Mouse (Mus musculus) testis, adult 2 months (tissue): ENCODE measurements around the gene Vwc2. TPM values are rescaled to one million over a fixed set of nuclear protein-coding genes. Genes with fewer than 3 reads are reported as not detected.

Experiments used
- H3K27ac ChIP-seq: fragments of 200-500 bp; 2 replicates; pipeline ENCODE4 v1.5.1; 2012; ENCODE audit warnings: low read depth, low read length; ENCODE audit not compliant: control insufficient read depth, insufficient read depth
- H3K27me3 ChIP-seq: fragments of 200-500 bp; 2 replicates; pipeline ENCODE4 v1.6.1; 2012; ENCODE audit warnings: mild to moderate bottlenecking, low read length, moderate library complexity; ENCODE audit not compliant: control insufficient read depth, insufficient read depth
- H3K36me3 ChIP-seq: fragments of 200-500 bp; 2 replicates; pipeline ENCODE4 v1.6.1; 2012; ENCODE audit warnings: mild to moderate bottlenecking, low read length; ENCODE audit not compliant: control insufficient read depth, insufficient read depth
- H3K4me1 ChIP-seq: fragments of 200-500 bp; 2 replicates; pipeline ENCODE4 v1.6.1; 2012; ENCODE audit warnings: low read length; ENCODE audit not compliant: control insufficient read depth, insufficient read depth
- H3K4me3 ChIP-seq: fragments of 200-500 bp; 2 replicates; pipeline ENCODE4 v1.5.1; 2012; ENCODE audit warnings: low read depth, mild to moderate bottlenecking, low read length, moderate library complexity, mixed read lengths; ENCODE audit not compliant: control insufficient read depth
- CTCF ChIP-seq: fragments of 200-500 bp; IDR thresholded peaks from 2 replicates; pipeline ENCODE4 v1.5.1; 2012; ENCODE audit warnings: low read depth, mild to moderate bottlenecking, inconsistent platforms, low read length, moderate library complexity; ENCODE audit not compliant: control insufficient read depth, insufficient read depth, insufficient replicate concordance
- POLR2A ChIP-seq: fragments of 200-500 bp; IDR thresholded peaks from 2 replicates; pipeline ENCODE4 v1.6.1; 2012; ENCODE audit warnings: low read depth, mild to moderate bottlenecking, inconsistent platforms, low read length, moderate library complexity; ENCODE audit not compliant: control insufficient read depth
- polyA plus RNA-seq: library from polyadenylated mRNA; depleted of rRNA; stranded (reverse); fragments of >200 nt; gene quantifications from 2 replicates; pipeline ENCODE4 v1.2.3, GENCODE M21; 2012

Vwc2 gene
- polyA plus RNA-seq, 1 experiment, result 0.10 TPM

DNA sequence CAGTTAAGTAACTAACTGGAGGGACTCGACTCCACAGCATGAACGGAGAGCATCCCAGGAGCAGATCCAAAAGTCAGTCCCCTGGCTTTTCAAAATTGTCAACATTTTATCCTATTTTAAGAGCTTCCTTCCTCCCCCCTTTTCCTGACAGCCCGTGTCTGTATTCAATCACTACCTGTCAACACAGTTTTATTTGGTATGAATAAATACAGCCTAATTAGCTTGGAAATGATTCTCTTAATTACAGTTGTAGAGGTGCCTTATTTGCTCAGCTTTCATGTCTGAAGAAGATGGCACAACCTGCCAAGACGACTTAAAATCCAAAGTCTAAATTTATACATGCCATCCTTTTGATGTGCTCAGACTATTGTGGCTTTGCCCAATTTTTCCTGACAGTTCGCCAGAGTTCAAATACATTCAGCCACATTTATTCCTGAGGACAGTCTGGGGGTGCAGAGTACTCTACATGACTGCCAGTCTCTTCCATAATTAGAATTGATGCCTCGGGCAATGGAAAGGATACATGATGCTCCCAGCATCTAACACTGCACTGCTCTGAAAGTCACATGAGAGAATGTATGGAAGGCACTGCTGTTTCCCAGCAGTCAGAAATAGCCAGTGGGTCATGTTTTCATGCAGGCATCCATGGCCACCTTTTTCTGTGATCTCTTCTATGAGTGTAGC, 128.8 kb downstream of the Vwc2 start:
- Histone ChIP-seq H3K4me1 (no peaks in the 10 kb centered on the region), H3K4me3 (no peak overlapping the region)
- TF ChIP-seq POLR2A, result no peak
- TF ChIP-seq CTCF, result no peak

DNA sequence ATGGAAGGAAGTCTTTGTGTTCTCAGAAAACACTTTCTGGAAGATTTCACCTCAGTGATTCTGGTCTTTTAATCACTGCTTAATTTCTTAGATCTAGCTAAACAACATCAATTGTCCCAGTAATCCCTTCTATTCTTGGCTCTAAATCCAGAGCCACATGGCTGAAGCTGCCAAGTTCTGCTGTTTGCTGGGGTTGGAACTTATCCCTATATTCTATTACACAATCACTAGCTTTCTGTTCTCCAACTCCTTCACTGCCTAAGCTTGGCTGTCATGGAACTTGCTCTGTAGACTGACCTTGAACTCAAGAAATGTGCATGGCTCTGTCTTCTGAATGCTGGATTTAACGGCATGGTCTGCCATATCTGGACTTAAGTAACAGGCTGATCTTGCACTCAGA, 143.3 kb downstream of the Vwc2 start:
- TF ChIP-seq POLR2A (no peak), CTCF (no peak)
- no peak overlapping the region for H3K27ac ChIP-seq
- no peaks in the 10 kb centered on the region for H3K27me3 ChIP-seq
- no peaks in the 10 kb centered on the region for H3K36me3 ChIP-seq
- H3K4me3 ChIP-seq, result no peak overlapping the region
- no peaks in the 10 kb centered on the region for H3K4me1 ChIP-seq

More for the DNA sequence above, 128.8 kb downstream of the Vwc2 start:
- H3K27ac ChIP-seq, result no peak overlapping the region
- H3K36me3 ChIP-seq, result no peaks in the 10 kb centered on the region
- no peaks in the 10 kb centered on the region for H3K27me3 ChIP-seq

DNA sequence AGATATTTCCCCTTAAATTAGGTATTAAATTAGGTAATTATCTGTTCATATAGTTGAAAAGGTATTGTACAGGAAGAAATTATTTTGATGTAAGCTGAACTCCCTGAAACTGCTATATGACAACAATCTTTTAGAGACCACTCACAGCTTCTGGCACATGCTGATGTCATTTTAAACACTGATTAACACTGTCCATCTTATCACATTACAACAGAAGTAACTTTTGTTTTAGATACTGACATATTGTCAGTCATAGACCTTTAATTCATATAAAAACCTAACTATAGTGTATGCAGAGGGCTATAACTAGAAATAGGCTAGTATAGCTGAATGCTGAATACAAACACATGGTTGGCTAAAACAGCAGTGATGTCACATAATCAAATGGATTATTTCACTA, 166.1 kb downstream of the Vwc2 start:
- no peaks in the 10 kb centered on the region for H3K36me3 ChIP-seq
- no peak overlapping the region for H3K27ac ChIP-seq
- TF ChIP-seq POLR2A (no peak), CTCF (no peak)
- H3K4me1 ChIP-seq, result no peaks in the 10 kb centered on the region
- H3K27me3 ChIP-seq, result no peaks in the 10 kb centered on the region
- no peak overlapping the region for H3K4me3 ChIP-seq

DNA sequence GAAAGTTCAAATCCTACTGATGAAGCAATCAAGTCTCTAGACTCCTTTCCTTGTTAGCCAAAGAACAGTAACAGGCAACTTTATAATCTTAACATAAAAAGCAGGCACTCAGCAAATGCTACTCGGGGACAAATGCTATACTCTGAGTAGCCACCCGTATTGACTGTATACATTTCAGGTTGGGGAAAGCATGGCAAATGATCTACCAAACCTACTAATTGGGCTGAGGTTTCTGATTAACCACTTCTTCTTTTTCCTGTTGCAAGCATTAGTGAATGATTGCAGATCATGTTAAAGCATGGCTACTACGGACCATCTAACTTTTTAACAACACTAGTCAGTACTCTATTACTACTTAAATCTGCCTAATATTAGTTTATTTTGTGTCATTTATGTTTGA, 169.5 kb downstream of the Vwc2 start:
- H3K27me3 ChIP-seq, result no peaks in the 10 kb centered on the region
- no peak overlapping the region for H3K27ac ChIP-seq

More for the DNA sequence above, 169.5 kb downstream of the Vwc2 start:
- no peaks in the 10 kb centered on the region for H3K36me3 ChIP-seq
- H3K4me1 ChIP-seq, result no peaks in the 10 kb centered on the region
- no peak overlapping the region for H3K4me3 ChIP-seq
- no peak for TF ChIP-seq POLR2A
- TF ChIP-seq CTCF, result no peak
